Mouse (Mus musculus): ENCODE measurements around the gene Eif2d. TPM values are rescaled to one million over a fixed set of nuclear protein-coding genes. Genes with fewer than 3 reads are reported as not detected.

Eif2d gene
- polyA plus RNA-seq, 1 experiment from 2014 or later, result 26.4 TPM

DNA sequence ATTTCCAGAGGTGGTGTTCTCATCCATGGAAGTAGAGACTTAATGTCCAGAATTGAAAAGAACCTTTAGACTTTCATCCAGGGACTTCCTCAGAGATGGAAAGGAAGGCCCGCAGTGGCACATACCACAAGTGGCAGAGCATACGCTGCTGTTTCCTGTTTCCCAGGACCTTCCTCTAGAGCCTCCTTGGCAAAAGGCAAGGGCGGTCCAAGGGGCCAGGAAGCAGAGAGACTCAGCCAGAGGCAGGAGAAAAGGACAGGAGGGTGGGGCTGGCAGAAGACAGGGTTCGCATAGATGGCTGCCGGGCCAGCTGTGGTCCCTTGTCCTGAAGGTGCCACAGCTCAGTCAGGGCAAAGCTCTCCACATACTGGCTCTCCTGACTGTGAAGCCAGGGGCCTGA lies 60.0 kb downstream of the Eif2d start:
- no peak for TF ChIP-seq CTCF (IDR thresholded peaks at IDR 0.05; ENCODE audit: low read depth)
- H3K4me1 ChIP-seq (replicated peaks; ENCODE audit: control insufficient read depth, insufficient read depth, low read length), result no peaks in the 10 kb centered on the region
- H3K27me3 ChIP-seq (replicated peaks; ENCODE audit: control insufficient read depth, insufficient read depth, low read length), result no peaks in the 10 kb centered on the region
- H3K27ac ChIP-seq (ENCODE audit: low read depth, low read length), result no peak overlapping the region
- H3K9ac ChIP-seq (ENCODE audit: low read depth, low read length), result no peak overlapping the region
- ATAC-seq, result no peak
- H3K36me3 ChIP-seq (ENCODE audit: control insufficient read depth, insufficient read depth), result no peaks in the 10 kb centered on the region
- WGBS, result 57% methylated on average over 5 of the region's 5 CpGs
- no peak overlapping the region for H3K4me2 ChIP-seq (replicated peaks; ENCODE audit: low read depth)
- no peak overlapping the region for H3K4me3 ChIP-seq (ENCODE audit: low read depth, low read length)
- no peaks in the 10 kb centered on the region for H3K9me3 ChIP-seq (ENCODE audit: control insufficient read depth)

DNA sequence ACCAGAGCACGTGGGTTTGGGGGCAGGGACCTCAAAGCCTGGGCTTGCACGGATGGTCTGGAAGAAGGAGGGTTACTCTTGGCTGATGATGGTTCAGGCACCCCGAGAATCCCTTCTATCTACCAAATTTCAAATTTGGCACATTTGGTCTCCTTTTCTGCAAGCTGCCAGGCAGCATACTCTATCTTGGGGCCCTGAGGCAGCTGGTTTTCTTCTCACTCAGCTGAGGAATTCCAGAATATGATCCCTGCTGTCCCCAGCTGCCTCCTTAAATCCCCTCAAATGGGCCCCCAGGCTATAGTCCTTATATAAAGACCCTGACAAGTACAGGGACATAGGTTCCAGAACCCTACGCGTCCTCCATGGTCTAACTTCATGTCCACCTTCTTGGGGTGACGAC lies 60.4 kb downstream of the Eif2d start:
- Histone ChIP-seq H3K27me3 (replicated peaks; ENCODE audit: control insufficient read depth, insufficient read depth, low read length) (no peaks in the 10 kb centered on the region), H3K4me2 (replicated peaks; ENCODE audit: low read depth) (no peak overlapping the region), H3K36me3 (ENCODE audit: control insufficient read depth, insufficient read depth) (no peaks in the 10 kb centered on the region), H3K9me3 (ENCODE audit: control insufficient read depth) (no peaks in the 10 kb centered on the region), H3K27ac (ENCODE audit: low read depth, low read length) (no peak overlapping the region), H3K4me1 (replicated peaks; ENCODE audit: control insufficient read depth, insufficient read depth, low read length) (no peaks in the 10 kb centered on the region), H3K4me3 (ENCODE audit: low read depth, low read length) (no peak overlapping the region), H3K9ac (ENCODE audit: low read depth, low read length) (no peak overlapping the region)
- no peak for ATAC-seq
- 72% methylated on average over 6 of the region's 6 CpGs for WGBS
- TF ChIP-seq CTCF (IDR thresholded peaks at IDR 0.05; ENCODE audit: low read depth), result no peak

DNA sequence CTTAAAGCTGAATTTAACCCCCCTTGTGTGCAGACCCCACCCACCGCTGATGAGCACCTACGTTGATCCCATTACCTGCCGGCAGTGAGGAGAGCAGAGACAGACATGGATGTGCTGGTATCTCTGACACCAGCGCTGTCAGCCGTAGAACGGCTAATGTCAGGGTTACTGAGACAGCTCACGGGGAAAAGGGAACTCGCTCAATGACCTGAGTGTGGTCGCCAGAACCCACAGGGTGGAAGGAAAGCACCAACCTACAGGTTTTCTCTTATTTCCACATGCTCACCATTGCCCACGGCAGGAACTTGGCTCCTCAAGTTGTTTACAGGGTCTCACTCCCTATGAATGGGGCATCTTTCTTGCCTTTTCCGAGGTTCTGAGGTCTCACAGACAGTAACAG lies 66.0 kb downstream of the Eif2d start:
- Histone ChIP-seq H3K9ac (ENCODE audit: low read depth, low read length) (no peak overlapping the region), H3K27me3 (replicated peaks; ENCODE audit: control insufficient read depth, insufficient read depth, low read length) (no peaks in the 10 kb centered on the region), H3K27ac (ENCODE audit: low read depth, low read length) (no peak overlapping the region), H3K9me3 (ENCODE audit: control insufficient read depth) (no peaks in the 10 kb centered on the region), H3K4me1 (replicated peaks; ENCODE audit: control insufficient read depth, insufficient read depth, low read length) (no peaks in the 10 kb centered on the region), H3K4me2 (replicated peaks; ENCODE audit: low read depth) (no peak overlapping the region), H3K4me3 (ENCODE audit: low read depth, low read length) (no peak overlapping the region), H3K36me3 (ENCODE audit: control insufficient read depth, insufficient read depth) (no peaks in the 10 kb centered on the region)
- no peak for ATAC-seq
- 84% methylated on average over 11 of the region's 11 CpGs for WGBS
- TF ChIP-seq CTCF (IDR thresholded peaks at IDR 0.05; ENCODE audit: low read depth), result no peak

DNA sequence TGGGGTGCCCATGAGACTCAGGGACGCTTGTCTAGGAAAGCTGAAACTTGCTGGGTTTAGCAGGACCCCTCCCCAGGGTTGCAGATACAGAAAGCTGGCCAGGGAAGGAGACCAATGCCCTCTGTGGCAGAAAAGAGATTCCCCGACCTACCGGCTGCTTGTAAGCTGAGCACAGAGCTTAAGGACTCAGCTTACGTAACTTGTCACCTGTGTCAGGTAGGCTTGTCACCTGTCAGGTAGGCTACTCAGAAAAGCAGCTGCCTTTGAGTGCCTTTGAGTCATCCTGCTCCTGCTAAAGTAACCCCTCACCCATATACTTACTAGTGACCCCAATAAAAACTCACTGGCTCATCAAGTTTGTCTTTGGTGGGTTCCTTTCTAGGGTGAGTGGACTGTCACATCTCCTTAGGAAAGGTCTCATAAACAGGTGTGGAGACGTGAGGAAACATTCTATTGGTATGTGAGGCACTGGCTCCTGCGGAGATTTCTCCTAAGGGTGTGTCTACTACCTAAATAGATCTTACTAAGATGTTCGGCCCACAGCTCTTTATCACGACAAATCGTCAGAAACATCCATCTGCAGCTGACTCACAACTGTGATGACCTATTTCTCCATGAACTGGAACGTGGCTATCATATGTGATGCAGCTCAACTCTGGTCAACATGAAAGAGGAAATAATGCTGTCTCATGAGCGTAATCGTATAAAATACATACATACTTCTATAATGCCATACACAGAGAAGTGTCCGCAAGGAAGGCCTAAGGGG lies 69.0 kb downstream of the Eif2d start:
- TF ChIP-seq CTCF (IDR thresholded peaks at IDR 0.05; ENCODE audit: low read depth), result no peak
- H3K9me3 ChIP-seq (ENCODE audit: control insufficient read depth), result no peaks in the 10 kb centered on the region
- no peak overlapping the region for H3K4me3 ChIP-seq (ENCODE audit: low read depth, low read length)
- H3K4me2 ChIP-seq (replicated peaks; ENCODE audit: low read depth), result no peak overlapping the region
- no peaks in the 10 kb centered on the region for H3K36me3 ChIP-seq (ENCODE audit: control insufficient read depth, insufficient read depth)
- H3K27me3 ChIP-seq (replicated peaks; ENCODE audit: control insufficient read depth, insufficient read depth, low read length), result no peaks in the 10 kb centered on the region
- H3K9ac ChIP-seq (ENCODE audit: low read depth, low read length), result no peak overlapping the region
- ATAC-seq, result no peak
- no peaks in the 10 kb centered on the region for H3K4me1 ChIP-seq (replicated peaks; ENCODE audit: control insufficient read depth, insufficient read depth, low read length)
- no peak overlapping the region for H3K27ac ChIP-seq (ENCODE audit: low read depth, low read length)
- WGBS, result 69% methylated on average over 13 of the region's 13 CpGs

DNA sequence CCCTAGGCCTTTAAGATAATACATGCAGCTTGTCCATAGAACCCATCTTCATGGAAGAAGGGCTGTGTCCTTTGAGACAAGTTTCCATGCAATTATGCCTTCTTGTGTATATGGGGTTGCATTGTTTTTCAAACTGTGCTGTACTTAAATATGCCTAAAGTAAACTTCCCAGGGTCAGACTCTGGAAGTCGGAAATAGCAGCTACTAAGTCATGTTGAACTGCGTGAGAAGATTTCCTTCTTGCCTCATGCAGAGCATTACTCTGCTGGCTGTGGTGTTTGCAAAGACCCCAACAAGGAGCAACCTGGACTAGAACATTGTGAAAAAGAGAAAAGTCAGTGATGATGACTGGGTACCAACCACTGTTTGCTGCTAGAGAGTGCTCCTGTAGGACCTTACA lies 70.4 kb downstream of the Eif2d start:
- no peaks in the 10 kb centered on the region for H3K4me1 ChIP-seq (replicated peaks; ENCODE audit: control insufficient read depth, insufficient read depth, low read length)
- no peaks in the 10 kb centered on the region for H3K9me3 ChIP-seq (ENCODE audit: control insufficient read depth)
- H3K4me2 ChIP-seq (replicated peaks; ENCODE audit: low read depth), result no peak overlapping the region
- H3K36me3 ChIP-seq (ENCODE audit: control insufficient read depth, insufficient read depth), result no peaks in the 10 kb centered on the region
- WGBS, result 76% methylated on average over 2 of the region's 2 CpGs
- no peak for ATAC-seq
- H3K27me3 ChIP-seq (replicated peaks; ENCODE audit: control insufficient read depth, insufficient read depth, low read length), result no peaks in the 10 kb centered on the region
- no peak overlapping the region for H3K9ac ChIP-seq (ENCODE audit: low read depth, low read length)
- H3K27ac ChIP-seq (ENCODE audit: low read depth, low read length), result no peak overlapping the region
- no peak overlapping the region for H3K4me3 ChIP-seq (ENCODE audit: low read depth, low read length)
- TF ChIP-seq CTCF (IDR thresholded peaks at IDR 0.05; ENCODE audit: low read depth), result no peak

DNA sequence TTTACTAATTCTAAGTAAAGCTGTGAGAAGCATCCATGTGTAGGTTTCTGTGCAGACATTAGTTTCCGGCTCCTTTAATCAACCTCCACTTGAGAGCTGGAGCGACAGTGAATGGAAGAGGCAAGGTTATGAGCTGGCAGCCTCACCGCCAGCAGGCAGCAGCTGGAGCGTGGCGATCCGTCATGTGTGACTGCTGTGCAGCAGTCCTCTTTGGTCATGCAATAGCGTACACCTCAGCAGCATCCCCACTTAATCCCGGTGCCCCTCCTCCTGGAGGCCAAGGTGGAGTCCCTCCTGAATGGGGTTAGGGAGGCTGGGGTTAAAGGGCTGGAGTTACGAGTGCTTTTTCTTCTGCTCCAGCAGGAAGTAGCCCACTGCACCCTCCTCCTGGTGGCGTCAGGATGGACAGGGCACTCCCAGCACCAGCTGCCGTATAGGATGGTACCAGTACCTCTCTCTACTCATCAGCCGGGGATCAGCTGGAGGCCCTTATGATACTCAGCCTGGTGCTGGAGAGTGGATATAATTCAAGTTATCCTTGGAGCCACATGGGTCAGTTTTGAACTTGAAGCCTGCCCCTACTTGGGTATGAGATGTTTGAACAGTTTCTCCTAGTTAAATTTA lies 72.0 kb downstream of the Eif2d start:
- Histone ChIP-seq H3K27ac (ENCODE audit: low read depth, low read length) (no peak overlapping the region), H3K4me2 (replicated peaks; ENCODE audit: low read depth) (no peak overlapping the region), H3K4me3 (ENCODE audit: low read depth, low read length) (no peak overlapping the region), H3K36me3 (ENCODE audit: control insufficient read depth, insufficient read depth) (no peaks in the 10 kb centered on the region), H3K4me1 (replicated peaks; ENCODE audit: control insufficient read depth, insufficient read depth, low read length) (no peaks in the 10 kb centered on the region), H3K9me3 (ENCODE audit: control insufficient read depth) (no peaks in the 10 kb centered on the region), H3K9ac (ENCODE audit: low read depth, low read length) (no peak overlapping the region), H3K27me3 (replicated peaks; ENCODE audit: control insufficient read depth, insufficient read depth, low read length) (no peaks in the 10 kb centered on the region)
- 66% methylated on average over 12 of the region's 12 CpGs for WGBS
- TF ChIP-seq CTCF (IDR thresholded peaks at IDR 0.05; ENCODE audit: low read depth), result no peak
- ATAC-seq, result no peak
